Mouse (Mus musculus): ENCODE data around the gene Use1. TPM values are rescaled to one million over a fixed set of nuclear protein-coding genes. Genes with fewer than 3 reads are reported as not detected.

Use1 gene
- polyA plus RNA-seq, 1 experiment from 2014 or later = 113 TPM

GRCm38 (mm10) chr8:71368366-71368765, 1.7 kb downstream of the Use1 start:
- no peak overlapping the region; the same call in 1 of the 2 replicates for H3K4me2 ChIP-seq
- peaks cover 28% of the 10 kb centered on the region for H3K4me1 ChIP-seq (replicated peaks)
- H3K36me3 ChIP-seq = no peaks in the 10 kb centered on the region
- no peaks in the 10 kb centered on the region for H3K27me3 ChIP-seq
- H3K9ac ChIP-seq = no peak overlapping the region
- no peak overlapping the region for H3K4me3 ChIP-seq
- no peak overlapping the region for H3K27ac ChIP-seq (replicated peaks)
- H3K9me3 ChIP-seq = no peaks in the 10 kb centered on the region
- ATAC-seq (ENCODE audit: low FRiP score, low read depth) = no peak

GRCm38 (mm10) chr8:71369040-71369718, 2.5 kb downstream of the Use1 start:
- Histone ChIP-seq H3K9me3 (no peaks in the 10 kb centered on the region), H3K4me1 (replicated peaks) (peaks cover 28% of the 10 kb centered on the region), H3K36me3 (peaks cover 6% of the 10 kb centered on the region; the same call in 1 of the 2 replicates), H3K27ac (replicated peaks) (no peak overlapping the region), H3K4me2 (no peak overlapping the region), H3K27me3 (no peaks in the 10 kb centered on the region), H3K9ac (no peak overlapping the region), H3K4me3 (no peak overlapping the region)
- no peak for ATAC-seq (ENCODE audit: low FRiP score, low read depth)
- WGBS = 92% methylated on average over 10 of the region's 10 CpGs

GRCm38 (mm10) chr8:71370711-71371235, 4.1 kb downstream of the Use1 start:
- ATAC-seq (ENCODE audit: low FRiP score, low read depth) = no peak
- H3K27ac ChIP-seq (replicated peaks) = peak overlapping the region; percentile 84
- H3K36me3 ChIP-seq = peaks cover 10% of the 10 kb centered on the region; the same call in 1 of the 2 replicates
- no peaks in the 10 kb centered on the region for H3K27me3 ChIP-seq
- H3K9me3 ChIP-seq = no peaks in the 10 kb centered on the region
- 30% methylated on average over 5 of the region's 5 CpGs for WGBS
- peak overlapping the region; percentile 63 for H3K4me2 ChIP-seq
- H3K9ac ChIP-seq = peak overlapping the region; percentile 50
- H3K4me3 ChIP-seq = peak overlapping the region; percentile 56
- peaks cover 40% of the 10 kb centered on the region for H3K4me1 ChIP-seq (replicated peaks)

- Histone ChIP-seq H3K4me3 (peak within 1 kb of the TSS; percentile 56), H3K27ac (replicated peaks) (peak within 1 kb of the TSS; percentile 84), H3K4me2 (peak within 1 kb of the TSS; percentile 63), H3K9ac (peak within 1 kb of the TSS; percentile 50), H3K9me3 (no peaks in the 10 kb centered on the region), H3K27me3 (no peaks in the 10 kb centered on the region), H3K36me3 (peaks cover 10% of the 10 kb centered on the region; the same call in 1 of the 2 replicates), H3K4me1 (replicated peaks) (peaks cover 42% of the 10 kb centered on the region)
- ATAC-seq (ENCODE audit: low FRiP score, low read depth) = peak; percentile 88
- WGBS = 1% methylated on average over 68 of the region's 68 CpGs
Measured at GRCm38 (mm10) chr8:71371236-71371848, 4.7 kb downstream of the Use1 start, which contains the start of gene Ocel1. Gene Ocel1, plus strand, starts transcription at chr8:71371298.

- H3K4me3 ChIP-seq = no peak overlapping the region
- peaks cover 46% of the 10 kb centered on the region for H3K4me1 ChIP-seq (replicated peaks)
- peaks cover 10% of the 10 kb centered on the region; the same call in 1 of the 2 replicates for H3K36me3 ChIP-seq
- no peak overlapping the region for H3K9ac ChIP-seq
- H3K9me3 ChIP-seq = no peaks in the 10 kb centered on the region
- ATAC-seq (ENCODE audit: low FRiP score, low read depth) = no peak
- H3K27me3 ChIP-seq = no peaks in the 10 kb centered on the region
- no peak overlapping the region for H3K4me2 ChIP-seq
- H3K27ac ChIP-seq (replicated peaks) = no peak overlapping the region
- 83% methylated on average over 12 of the region's 12 CpGs for WGBS
Measured at GRCm38 (mm10) chr8:71372427-71372826, 5.8 kb downstream of the Use1 start.

GRCm38 (mm10) chr8:71373000-71373399, 6.4 kb downstream of the Use1 start:
- H3K4me3 ChIP-seq = no peak overlapping the region
- H3K36me3 ChIP-seq = peaks cover 13% of the 10 kb centered on the region; the same call in 1 of the 2 replicates
- no peaks in the 10 kb centered on the region for H3K27me3 ChIP-seq
- no peaks in the 10 kb centered on the region for H3K9me3 ChIP-seq
- H3K4me1 ChIP-seq (replicated peaks) = peaks cover 40% of the 10 kb centered on the region
- H3K4me2 ChIP-seq = no peak overlapping the region
- WGBS = 91% methylated on average over 3 of the region's 3 CpGs
- no peak overlapping the region for H3K27ac ChIP-seq (replicated peaks)
- H3K9ac ChIP-seq = no peak overlapping the region
- ATAC-seq (ENCODE audit: low FRiP score, low read depth) = no peak

- Histone ChIP-seq H3K4me2 (peak overlapping the region; percentile 67; the same call in 1 of the 2 replicates), H3K9ac (no peak overlapping the region), H3K9me3 (no peaks in the 10 kb centered on the region), H3K4me1 (replicated peaks) (peaks cover 49% of the 10 kb centered on the region), H3K36me3 (peaks cover 14% of the 10 kb centered on the region; the same call in 1 of the 2 replicates), H3K27me3 (no peaks in the 10 kb centered on the region), H3K4me3 (no peak overlapping the region), H3K27ac (replicated peaks) (0 out of 2 replicates have a peak overlapping the region, but pooled peaks have one; percentile 40)
- no peak for ATAC-seq (ENCODE audit: low FRiP score, low read depth)
- 81% methylated on average over 17 of the region's 17 CpGs for WGBS
Measured at GRCm38 (mm10) chr8:71374616-71375206, 8.1 kb downstream of the Use1 start.

- H3K36me3 ChIP-seq = peaks cover 14% of the 10 kb centered on the region; the same call in 1 of the 2 replicates
- H3K27me3 ChIP-seq = no peaks in the 10 kb centered on the region
- peak overlapping the region; percentile 48 for H3K9ac ChIP-seq
- 9% methylated on average over 71 of the region's 74 CpGs for WGBS
- H3K4me1 ChIP-seq (replicated peaks) = peaks cover 54% of the 10 kb centered on the region
- no peak for ATAC-seq (ENCODE audit: low FRiP score, low read depth)
- H3K4me2 ChIP-seq = peak overlapping the region; percentile 67
- peak overlapping the region; percentile 72 for H3K27ac ChIP-seq (replicated peaks)
- peak overlapping the region; percentile 40 for H3K4me3 ChIP-seq
- H3K9me3 ChIP-seq = no peaks in the 10 kb centered on the region
Measured at GRCm38 (mm10) chr8:71375581-71376422, 9.2 kb downstream of the Use1 start.

- 30% methylated on average over 8 of the region's 8 CpGs for WGBS
- ATAC-seq (ENCODE audit: low FRiP score, low read depth) = no peak
Measured at GRCm38 (mm10) chr8:71376423-71377030, 9.9 kb downstream of the Use1 start.

GRCm38 (mm10) chr8:71379008-71379407, 12.4 kb downstream of the Use1 start:
- no peaks in the 10 kb centered on the region for H3K9me3 ChIP-seq
- no peak overlapping the region for H3K27ac ChIP-seq (replicated peaks)
- peaks cover 67% of the 10 kb centered on the region for H3K4me1 ChIP-seq (replicated peaks)
- 23% methylated on average over 4 of the region's 4 CpGs for WGBS
- H3K9ac ChIP-seq = no peak overlapping the region
- H3K36me3 ChIP-seq = peaks cover 10% of the 10 kb centered on the region; the same call in 1 of the 2 replicates
- H3K4me3 ChIP-seq = peak overlapping the region; percentile 83
- H3K4me2 ChIP-seq = peak overlapping the region; percentile 100
- no peaks in the 10 kb centered on the region for H3K27me3 ChIP-seq
- ATAC-seq (ENCODE audit: low FRiP score, low read depth) = no peak

More at GRCm38 (mm10) chr8:71376423-71377030, 9.9 kb downstream of the Use1 start:
- peak overlapping the region; percentile 40 for H3K4me3 ChIP-seq
- H3K36me3 ChIP-seq = peaks cover 14% of the 10 kb centered on the region; the same call in 1 of the 2 replicates
- H3K9ac ChIP-seq = peak overlapping the region; percentile 48
- peak overlapping the region; percentile 72 for H3K27ac ChIP-seq (replicated peaks)
- H3K27me3 ChIP-seq = no peaks in the 10 kb centered on the region
- H3K4me2 ChIP-seq = peak overlapping the region; percentile 67
- no peaks in the 10 kb centered on the region for H3K9me3 ChIP-seq
- peaks cover 59% of the 10 kb centered on the region for H3K4me1 ChIP-seq (replicated peaks)
